Mouse (Mus musculus) kidney, postnatal 36 days (tissue): ENCODE data around the gene Batf.
A peak's percentile ranks its signal among the peaks of the same experiment; 100 is the strongest.

Source experiments
- DNase-seq, 2 experiments: peaks; one replicate each; pipeline ENCODE4 v3.0.0; 2021 to 2022; ENCODE audit warnings: mixed read lengths in 2 of 2

Batf gene

GRCm38 (mm10) chr12:85686466-85687216 lies at the start of gene Batf:
Batf (plus strand) TSS chr12:85686669.
- DNase-seq, result no peak

GRCm38 (mm10) chr12:85637932-85638331 lies 48.5 kb upstream of the Batf start:
- no peak for DNase-seq

DNA sequence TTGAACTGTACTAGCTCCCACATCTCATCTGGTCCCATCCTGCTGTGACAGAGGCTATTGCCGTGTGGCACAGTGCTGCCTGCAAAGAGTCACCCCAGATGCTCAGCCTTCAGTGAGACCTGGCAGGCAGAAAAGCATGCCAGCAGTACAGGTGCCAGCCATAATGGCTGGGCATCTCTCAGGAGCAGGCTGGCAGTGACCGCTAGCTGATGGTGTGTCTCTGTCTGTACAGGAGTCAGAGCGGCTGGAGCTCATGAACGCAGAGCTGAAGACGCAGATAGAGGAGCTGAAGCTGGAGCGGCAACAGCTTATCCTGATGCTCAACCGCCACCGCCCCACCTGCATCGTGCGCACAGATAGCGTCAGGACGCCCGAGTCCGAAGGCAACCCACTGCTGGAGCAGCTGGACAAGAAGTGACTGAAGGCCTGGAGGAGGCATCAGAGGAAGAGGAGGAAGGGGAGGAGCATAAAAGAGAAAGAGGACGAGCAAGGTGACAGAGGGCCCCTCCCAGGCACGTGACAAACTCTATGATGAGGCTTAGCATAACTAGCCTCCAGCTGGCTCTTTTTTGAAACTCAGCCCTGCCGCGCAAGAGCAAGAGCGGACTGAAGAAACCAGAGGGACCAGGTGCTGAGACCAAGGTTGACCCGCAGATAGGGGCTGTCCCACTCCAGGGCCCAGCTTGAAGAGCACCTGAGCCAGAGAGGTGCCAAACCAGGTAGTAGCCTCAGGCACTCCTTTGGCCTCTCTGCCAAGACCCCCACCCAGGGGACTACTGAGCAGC lies 47.7 kb upstream of the Batf start:
- no peak for DNase-seq

DNA sequence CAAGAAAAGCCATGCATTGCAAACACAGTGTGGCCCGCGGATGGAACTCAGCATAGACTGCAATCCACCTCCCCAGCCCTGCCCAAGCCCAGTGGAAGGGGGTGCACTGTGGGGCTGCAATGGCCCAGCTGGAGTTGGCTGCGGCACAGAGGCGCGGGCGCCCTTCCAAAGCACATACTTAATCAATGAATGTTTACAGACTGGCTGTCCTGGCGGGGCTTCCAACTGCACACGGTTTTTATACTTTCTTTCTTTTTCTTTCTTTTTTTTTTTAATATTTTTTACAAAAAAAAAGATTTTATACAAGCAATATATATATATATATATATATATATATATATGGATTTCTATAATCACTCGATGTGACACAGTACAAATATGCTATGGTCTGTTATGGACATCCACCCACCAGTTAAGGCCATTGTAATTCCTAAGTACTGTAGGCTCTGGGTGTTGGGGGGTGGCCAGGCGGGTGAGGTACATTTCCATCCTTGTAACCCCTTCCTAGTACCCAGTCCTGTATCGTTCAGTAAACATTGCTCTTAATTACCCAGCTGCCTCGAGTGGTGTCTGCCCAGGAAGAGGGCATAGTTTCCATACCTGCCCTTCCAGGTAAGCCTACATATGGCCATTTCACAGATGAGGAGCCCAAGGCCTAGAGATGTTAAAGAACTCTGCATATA lies 47.0 kb upstream of the Batf start:
- peak; percentile 47 to 68 for DNase-seq

DNA sequence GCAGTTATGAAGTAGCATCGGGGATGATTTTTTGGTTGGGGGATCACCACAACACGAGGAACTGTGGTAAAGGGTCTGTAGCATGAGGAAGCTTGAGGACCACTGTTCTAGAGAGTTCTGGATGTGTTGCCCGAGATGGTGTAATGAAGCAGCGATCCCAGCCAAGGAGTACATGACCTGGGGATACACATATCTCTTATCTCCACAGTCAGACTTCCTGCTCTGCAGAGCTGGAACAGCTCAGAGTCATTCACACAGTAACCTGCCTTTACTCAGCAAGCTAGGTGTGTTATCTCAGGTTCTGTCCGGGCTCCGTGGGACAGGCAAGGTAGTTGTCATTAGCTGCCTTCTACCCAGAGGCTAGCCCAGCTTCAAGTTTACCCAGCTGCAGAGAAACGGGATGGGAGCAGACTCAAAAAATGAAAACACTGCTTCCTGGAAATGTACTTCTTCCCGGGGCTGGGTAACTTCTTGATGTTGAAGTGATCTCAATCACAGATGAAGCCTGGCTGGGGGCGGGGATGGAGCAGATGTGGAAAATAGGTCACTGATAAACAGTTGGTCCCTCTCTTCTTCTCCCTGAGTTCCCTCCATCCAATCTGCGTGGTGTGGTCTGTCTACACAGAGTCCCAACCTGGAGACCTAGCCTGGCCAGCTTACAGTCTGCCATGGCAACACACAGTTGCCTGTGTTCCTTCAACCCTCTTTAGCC lies 45.5 kb upstream of the Batf start:
- no peak for DNase-seq

DNA sequence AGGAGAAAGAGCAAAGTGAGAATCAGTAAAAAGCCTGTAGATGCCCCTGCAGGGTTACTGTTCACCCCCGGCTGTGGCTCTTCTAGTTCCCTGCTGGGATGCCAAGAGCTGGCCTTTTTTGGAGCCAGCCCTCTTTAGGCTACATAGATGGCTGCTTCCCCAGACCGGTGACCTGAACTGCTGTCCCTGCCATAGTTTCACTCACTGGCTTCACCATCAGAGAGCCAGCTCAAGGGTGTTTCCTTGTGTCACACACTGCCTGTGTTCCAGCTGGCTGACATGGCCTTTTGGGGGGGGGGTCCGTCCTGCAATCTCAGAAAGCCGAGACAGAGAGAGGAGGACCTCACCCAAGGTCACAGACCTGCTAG lies 44.9 kb upstream of the Batf start:
- no peak for DNase-seq

DNA sequence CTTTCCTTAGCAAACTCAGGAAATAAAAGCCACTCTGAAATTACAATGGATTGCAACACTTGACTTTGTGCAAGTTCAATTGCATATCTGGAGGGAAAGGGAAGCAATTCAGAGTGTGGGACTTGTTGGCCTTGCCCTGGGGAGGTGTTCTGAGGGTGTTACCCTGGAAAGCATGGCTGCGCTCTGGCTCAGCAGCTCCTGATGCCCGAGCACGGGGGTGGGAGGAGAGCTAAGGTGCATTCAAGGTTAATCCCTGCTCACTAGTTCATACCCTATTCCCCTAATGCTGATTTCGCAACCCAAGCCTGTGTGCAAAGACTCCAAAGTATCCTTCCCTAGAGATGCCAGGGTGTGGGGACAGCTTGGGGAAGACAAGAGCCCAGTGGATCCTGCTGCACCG lies 42.7 kb upstream of the Batf start:
- DNase-seq, result peak in 1 of 2 experiments; percentile 40

- peak; percentile 43 to 75 for DNase-seq
Measured at GRCm38 (mm10) chr12:85645664-85646063, 40.8 kb upstream of the Batf start.

DNA sequence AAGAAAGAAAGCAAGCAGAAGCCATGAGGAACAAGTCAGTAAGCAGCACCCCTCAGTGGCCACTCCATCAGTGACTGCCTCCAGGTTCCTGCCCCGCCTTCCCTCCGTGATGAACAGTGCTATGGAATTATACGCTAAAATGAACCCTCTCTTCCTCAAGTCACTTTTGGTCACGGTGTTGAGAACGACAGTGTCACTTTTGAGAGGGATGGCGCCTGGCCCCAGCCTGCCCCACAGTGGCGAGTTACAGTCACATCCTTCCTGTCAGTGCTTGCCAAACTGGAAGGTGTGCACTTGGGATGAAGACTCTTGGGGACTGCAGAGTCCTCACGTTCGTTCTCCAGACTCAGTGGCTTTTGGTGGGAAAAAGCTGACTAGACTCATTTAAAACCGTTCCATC lies 39.1 kb upstream of the Batf start:
- DNase-seq, result peak; percentile 56 to 69

GRCm38 (mm10) chr12:85647955-85648354 lies 38.5 kb upstream of the Batf start:
- no peak for DNase-seq

DNA sequence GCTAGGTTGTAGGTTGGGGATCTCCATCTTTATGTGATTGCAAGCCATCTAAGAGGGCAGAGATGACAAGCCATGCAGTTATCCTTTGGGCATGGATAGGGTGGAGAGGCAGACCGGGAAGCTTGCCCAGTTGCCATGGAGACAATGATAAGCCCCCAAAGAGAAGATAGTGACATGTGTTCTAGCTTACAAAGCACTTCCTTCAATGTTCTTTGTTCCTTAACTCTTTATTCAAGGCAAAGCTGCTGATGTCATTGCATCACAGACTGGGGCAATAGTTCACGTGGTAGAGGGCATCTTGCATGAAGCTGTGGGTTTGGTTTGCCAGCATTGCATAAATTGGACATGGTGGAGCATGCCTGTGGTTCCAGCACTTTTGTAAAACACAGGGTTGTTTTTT lies 27.1 kb upstream of the Batf start:
- DNase-seq, result no peak

DNA sequence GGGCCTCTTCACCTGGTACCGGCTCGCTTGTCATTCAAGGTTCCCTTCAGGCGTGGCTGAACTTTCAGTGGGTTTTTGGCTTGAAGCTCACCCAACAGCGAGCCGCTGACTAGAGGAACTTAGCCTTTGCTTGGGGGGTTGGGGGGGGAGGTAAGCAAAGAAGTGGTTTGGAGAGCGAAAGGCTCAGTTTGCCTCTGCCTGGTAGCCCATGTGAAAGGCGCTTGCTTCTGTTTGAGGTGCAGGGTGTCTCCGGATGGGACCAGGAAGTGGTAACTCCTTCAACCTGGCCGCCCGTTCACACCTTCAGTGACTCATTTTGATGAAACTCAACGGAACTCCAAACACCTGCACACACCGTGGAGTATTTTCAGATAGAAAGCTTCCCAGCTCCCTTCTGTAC lies 25.6 kb upstream of the Batf start:
- DNase-seq, result no peak

GRCm38 (mm10) chr12:85662232-85662631 lies 24.2 kb upstream of the Batf start:
- DNase-seq, result peak in 1 of 2 experiments; percentile 24

- peak; percentile 70 to 89 for DNase-seq
Measured at GRCm38 (mm10) chr12:85662896-85663295, 23.6 kb upstream of the Batf start.

GRCm38 (mm10) chr12:85666112-85666511 lies 20.4 kb upstream of the Batf start:
- DNase-seq, result no peak

DNA sequence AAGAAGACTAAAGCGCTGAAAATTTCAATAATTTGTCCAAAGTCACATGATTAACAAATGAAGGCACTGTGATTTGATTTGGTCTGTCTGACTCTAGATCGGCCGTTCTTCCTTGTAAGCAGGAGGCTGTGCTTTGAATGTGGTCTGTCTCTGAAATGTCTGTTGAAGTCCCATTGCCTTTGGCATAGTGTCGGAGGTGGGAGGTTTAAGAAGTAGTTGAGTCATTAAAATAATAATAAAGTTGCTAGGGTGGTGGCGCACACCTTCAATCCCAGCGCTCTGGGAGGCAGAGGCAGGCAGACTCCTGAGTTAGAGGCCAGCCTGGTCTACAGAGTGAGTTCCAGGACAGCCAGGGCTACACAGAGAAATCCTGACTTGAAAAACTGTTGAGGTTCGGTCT lies 19.4 kb upstream of the Batf start:
- DNase-seq, result no peak

GRCm38 (mm10) chr12:85668696-85669095 lies 17.8 kb upstream of the Batf start:
- no peak for DNase-seq

- no peak for DNase-seq
Measured at GRCm38 (mm10) chr12:85670080-85670479, 16.4 kb upstream of the Batf start.

DNA sequence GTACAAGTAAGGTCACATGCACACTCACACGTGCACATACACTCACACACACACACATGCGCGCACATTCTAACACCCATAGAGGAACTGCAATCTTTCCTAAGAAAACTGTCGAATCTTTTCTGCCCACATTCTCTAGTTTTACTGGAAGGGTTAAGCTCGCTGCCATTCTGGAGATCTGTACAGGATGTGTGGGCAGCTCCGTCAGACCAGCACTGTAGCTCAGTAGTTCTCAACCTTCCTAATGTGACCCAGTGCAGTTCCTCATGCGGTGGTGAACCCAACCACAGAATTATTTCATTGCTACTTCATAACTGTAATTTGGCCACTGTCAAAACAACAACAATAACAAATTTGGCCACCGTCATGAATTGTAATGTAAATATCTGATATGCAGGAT lies 12.6 kb upstream of the Batf start:
- no peak for DNase-seq

GRCm38 (mm10) chr12:85679117-85679516 lies 7.4 kb upstream of the Batf start:
- no peak for DNase-seq

DNA sequence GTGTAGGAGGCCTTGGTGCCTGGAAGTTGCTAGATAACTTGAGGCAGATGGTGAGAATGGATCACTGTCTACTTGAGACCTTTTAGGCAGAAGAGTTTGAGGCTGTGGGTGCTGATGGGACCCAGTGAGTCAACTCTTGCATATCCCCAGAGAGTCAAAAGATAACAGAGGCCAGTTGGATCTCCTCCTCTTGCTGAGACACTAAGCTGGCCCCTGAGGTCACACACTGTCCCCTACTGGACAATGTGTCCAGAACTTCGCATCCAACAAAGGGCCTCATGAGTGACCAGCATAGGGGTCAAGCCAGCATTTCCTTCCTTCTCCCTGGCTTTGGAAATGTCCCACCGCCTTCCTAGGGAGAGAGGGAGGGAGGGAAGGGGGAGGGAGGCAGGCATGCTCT lies 6.7 kb upstream of the Batf start:
- no peak for DNase-seq

DNA sequence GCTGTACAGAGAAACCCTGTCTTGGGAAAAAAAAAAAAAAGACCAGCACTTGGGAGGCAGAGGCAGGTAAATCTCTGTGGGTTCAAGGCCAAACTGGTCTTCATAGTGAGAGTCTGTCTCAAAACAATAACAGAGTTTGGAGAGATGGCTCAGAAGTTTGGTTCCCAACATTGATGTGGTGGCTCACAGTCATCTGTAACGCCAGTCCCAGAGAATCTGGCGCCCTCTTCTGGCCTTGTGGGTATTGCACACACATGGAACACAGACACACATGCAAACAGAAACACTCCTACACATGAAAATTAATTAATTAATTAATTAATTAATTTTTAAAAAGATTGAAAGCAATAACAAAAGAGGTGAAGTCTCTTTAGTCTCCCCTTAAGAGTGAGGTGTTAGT lies 4.1 kb upstream of the Batf start:
- DNase-seq, result no peak
